Mouse (Mus musculus) cerebellum, adult 2 months (tissue): ENCODE results near the gene Rbm33. TPM values are rescaled to one million over a fixed set of nuclear protein-coding genes. Genes with fewer than 3 reads are reported as not detected.

Experiments
- DNase-seq, 2 experiments: peaks; one replicate each; pipeline ENCODE4 v3.0.0; 2021
- H3K27ac ChIP-seq: fragments of 200-500 bp; 2 replicates; pipeline ENCODE4 v1.5.1; 2012; ENCODE audit warnings: low read length, control low read depth, inconsistent platforms; ENCODE audit not compliant: insufficient read depth
- H3K27me3 ChIP-seq: fragments of 200-500 bp; 2 replicates; pipeline ENCODE4 v1.6.1; 2012; ENCODE audit warnings: inconsistent platforms, mild to moderate bottlenecking, low read length, moderate library complexity; ENCODE audit not compliant: control insufficient read depth, insufficient read depth
- H3K4me1 ChIP-seq: fragments of 200-500 bp; 2 replicates; pipeline ENCODE4 v1.6.1; 2011; ENCODE audit warnings: low read length; ENCODE audit not compliant: control insufficient read depth, insufficient read depth
- H3K4me3 ChIP-seq: fragments of 200-500 bp; replicated peaks from 2 replicates; pipeline ENCODE3; 2011; ENCODE audit warnings: mild to moderate bottlenecking, low read depth, low read length, control low read depth; ENCODE audit not compliant: insufficient read depth
- CTCF ChIP-seq: fragments of 200-500 bp; IDR thresholded peaks from 2 replicates; pipeline ENCODE4 v1.5.1; 2011; ENCODE audit warnings: low read depth, mild to moderate bottlenecking, control low read depth, low read length, moderate library complexity, borderline replicate concordance; ENCODE audit not compliant: insufficient read depth
- POLR2A ChIP-seq: fragments of 200-500 bp; IDR thresholded peaks from 2 replicates; pipeline ENCODE4 v1.6.1; 2011; ENCODE audit warnings: low read length, control low read depth, borderline replicate concordance; ENCODE audit not compliant: insufficient read depth
- WGBS: fragments of 180-500 bp; shearing (Covaris S2); methylation state at CpG from one replicate; pipeline ENCODE4 v1.1.7; 2018; 5-methylcytosine and 5-hydroxymethylcytosine counted together
- polyA plus RNA-seq: library from polyadenylated mRNA; depleted of rRNA; stranded (reverse); fragments of >200 nt; gene quantifications from 2 replicates; pipeline ENCODE4 v1.2.3, GENCODE M21; 2012

Gene Rbm33
- polyA plus RNA-seq, 1 experiment: 52.4 TPM

GRCm38 (mm10) chr5:28316151-28316721 is 685 bp upstream of the Rbm33 start:
- Histone ChIP-seq H3K27ac (peak overlapping the region; percentile 88), H3K4me3 (peak overlapping the region; percentile 56), H3K4me1 (peaks cover 3% of the 10 kb centered on the region; the same call in 1 of the 2 replicates), H3K27me3 (no peaks in the 10 kb centered on the region)
- TF ChIP-seq CTCF: no peak
- no peak for TF ChIP-seq POLR2A
- peak in 1 of 2 experiments; percentile 24 for DNase-seq
- under 1% methylated on average over 14 of the region's 14 CpGs for WGBS

GRCm38 (mm10) chr5:28317253-28317916 is 464 bp downstream of the Rbm33 start:
- Histone ChIP-seq H3K4me1 (peaks cover 3% of the 10 kb centered on the region; the same call in 1 of the 2 replicates), H3K27ac (peak overlapping the region; percentile 88), H3K27me3 (no peaks in the 10 kb centered on the region), H3K4me3 (peak overlapping the region; percentile 64)
- no peak for DNase-seq
- under 1% methylated on average over 62 of the region's 62 CpGs for WGBS
- TF ChIP-seq CTCF (no peak), POLR2A (no peak)

- 0% methylated on average over 3 of the region's 3 CpGs for WGBS
- Histone ChIP-seq H3K27me3 (no peaks in the 10 kb centered on the region), H3K4me1 (peaks cover 5% of the 10 kb centered on the region; the same call in 1 of the 2 replicates), H3K27ac (no peak overlapping the region), H3K4me3 (peak overlapping the region; percentile 64)
- TF ChIP-seq CTCF (no peak), POLR2A (no peak)
- peak in 1 of 2 experiments; percentile 24 for DNase-seq
Observed at GRCm38 (mm10) chr5:28317917-28318267, 971 bp downstream of the Rbm33 start.

DNA sequence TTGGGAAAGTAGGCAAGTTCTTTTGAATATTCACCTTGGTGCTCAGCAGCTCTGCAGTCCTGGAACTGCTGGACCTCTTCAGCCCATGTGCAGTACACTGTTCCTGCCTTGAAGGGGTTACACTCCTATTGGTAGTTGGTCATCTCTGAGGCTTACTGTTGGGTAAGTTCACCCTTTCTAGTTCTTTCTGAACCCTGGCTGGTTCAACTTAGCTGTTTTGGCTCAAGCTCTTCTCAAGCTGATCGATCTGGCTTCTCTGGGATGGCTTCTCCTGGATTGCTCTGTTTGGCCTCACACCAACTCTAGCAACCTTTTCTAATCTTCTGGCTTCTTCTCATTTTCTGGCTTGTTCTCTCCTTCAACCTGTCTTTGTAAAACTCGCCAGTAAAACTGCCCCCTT is 1.8 kb downstream of the Rbm33 start:
- H3K27ac ChIP-seq: 0 out of 2 replicates have a peak overlapping the region, but pooled peaks have one; percentile 52
- no peak for TF ChIP-seq CTCF
- no peak for TF ChIP-seq POLR2A
- no peaks in the 10 kb centered on the region for H3K27me3 ChIP-seq
- H3K4me1 ChIP-seq: peaks cover 5% of the 10 kb centered on the region; the same call in 1 of the 2 replicates
- peak in 1 of 2 experiments; percentile 22 for DNase-seq
- peak overlapping the region; percentile 66 for H3K4me3 ChIP-seq
- 3% methylated on average over 2 of the region's 2 CpGs for WGBS

DNA sequence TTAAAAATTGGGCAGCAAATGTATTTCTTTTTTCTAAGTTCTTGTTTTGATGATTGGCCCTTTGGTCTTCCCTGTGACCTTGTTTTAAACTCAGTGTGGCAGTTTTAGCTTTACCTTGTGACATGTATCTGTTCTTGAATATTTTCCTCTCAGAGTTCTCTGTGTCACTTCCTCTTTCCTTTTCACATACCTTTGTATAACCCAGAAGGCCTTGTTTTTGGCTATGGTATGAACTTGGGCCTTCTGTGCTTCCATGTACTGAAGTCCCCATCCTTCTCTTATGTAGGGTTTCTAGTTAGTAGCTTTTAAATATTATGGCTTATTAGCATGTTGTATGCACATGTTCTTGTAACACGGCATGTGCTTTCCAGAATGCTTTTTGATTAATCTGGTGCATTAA is 4.8 kb downstream of the Rbm33 start:
- Histone ChIP-seq H3K27me3 (no peaks in the 10 kb centered on the region), H3K4me3 (no peak overlapping the region), H3K27ac (no peak overlapping the region), H3K4me1 (peaks cover 9% of the 10 kb centered on the region; the same call in 1 of the 2 replicates)
- TF ChIP-seq CTCF (no peak), POLR2A (no peak)
- no peak for DNase-seq
- WGBS: 37% methylated on average over 1 of the region's 1 CpGs

DNA sequence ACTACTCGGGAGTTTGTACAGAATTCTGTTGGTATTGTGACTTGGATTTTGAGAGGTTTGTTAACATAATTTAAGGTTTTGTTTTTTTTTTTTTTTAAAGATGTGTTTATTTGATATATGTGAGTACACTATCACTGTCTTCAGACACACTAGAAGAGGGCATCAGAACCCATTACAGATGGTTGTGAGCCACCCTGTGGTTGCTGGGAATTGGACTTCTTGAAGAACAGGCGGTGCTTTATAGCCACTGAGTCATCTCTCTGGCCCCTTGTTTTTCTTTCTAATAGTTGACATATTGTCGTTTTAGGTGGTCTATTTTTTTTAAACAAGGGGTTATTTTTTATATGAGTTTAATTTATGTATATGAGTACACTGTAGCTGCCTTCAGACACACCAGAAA is 5.3 kb downstream of the Rbm33 start:
- Histone ChIP-seq H3K4me3 (no peak overlapping the region), H3K4me1 (peaks cover 9% of the 10 kb centered on the region; the same call in 1 of the 2 replicates), H3K27me3 (no peaks in the 10 kb centered on the region), H3K27ac (no peak overlapping the region)
- WGBS: 21% methylated on average over 3 of the region's 3 CpGs
- DNase-seq: peak; percentile 41 to 66
- TF ChIP-seq POLR2A: no peak
- no peak for TF ChIP-seq CTCF

DNA sequence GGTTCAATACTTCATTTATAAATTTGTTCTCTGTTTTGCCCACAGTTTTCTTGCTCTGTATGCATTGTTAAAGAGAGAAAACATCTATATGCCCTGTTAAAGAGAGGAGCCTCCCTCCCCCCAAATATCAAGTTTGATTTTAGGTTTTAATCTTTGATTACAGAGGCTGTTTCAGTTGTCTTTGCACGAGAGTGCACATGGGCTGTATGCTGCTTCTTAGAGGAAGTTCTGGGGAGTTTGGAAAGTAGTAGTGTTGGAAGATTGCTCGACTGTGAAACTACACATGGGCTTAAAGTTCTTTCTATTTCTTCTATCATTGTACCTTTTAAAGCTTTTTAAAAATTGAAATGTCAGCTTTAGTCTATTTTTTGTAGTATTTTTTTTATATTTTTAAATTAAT is 6.9 kb downstream of the Rbm33 start:
- TF ChIP-seq POLR2A: no peak
- TF ChIP-seq CTCF: no peak
- Histone ChIP-seq H3K4me3 (no peak overlapping the region), H3K27me3 (no peaks in the 10 kb centered on the region), H3K27ac (no peak overlapping the region), H3K4me1 (peaks cover 7% of the 10 kb centered on the region)
- WGBS: 48% methylated on average over 2 of the region's 2 CpGs
- no peak for DNase-seq

DNA sequence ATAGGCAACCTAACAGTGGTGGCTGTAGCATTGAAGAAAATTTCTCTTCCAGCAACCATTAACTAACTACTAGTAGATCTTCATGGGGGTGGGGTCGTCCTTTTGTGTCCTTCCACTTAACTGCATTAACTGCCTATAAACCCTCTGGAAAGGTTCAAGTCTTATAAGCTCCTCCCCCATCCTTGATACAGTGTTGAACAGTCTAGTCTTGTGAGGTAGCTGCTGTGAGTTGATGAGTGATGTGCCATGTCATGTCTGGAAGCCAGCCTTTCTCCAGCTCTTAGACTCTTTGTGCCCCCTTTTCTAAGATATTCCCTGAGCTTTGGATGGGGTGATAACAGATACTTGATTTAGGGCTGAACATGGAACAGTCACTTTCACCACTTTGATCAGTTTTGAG is 7.5 kb downstream of the Rbm33 start:
- DNase-seq: no peak
- no peak for TF ChIP-seq POLR2A
- no peak for TF ChIP-seq CTCF
- Histone ChIP-seq H3K27me3 (no peaks in the 10 kb centered on the region), H3K4me1 (peaks cover 10% of the 10 kb centered on the region), H3K27ac (no peak overlapping the region), H3K4me3 (no peak overlapping the region)
- WGBS: 67% methylated on average over 1 of the region's 1 CpGs
